Mouse (Mus musculus): ENCODE measurements around the gene Sox1.

The Sox1 gene

DNA sequence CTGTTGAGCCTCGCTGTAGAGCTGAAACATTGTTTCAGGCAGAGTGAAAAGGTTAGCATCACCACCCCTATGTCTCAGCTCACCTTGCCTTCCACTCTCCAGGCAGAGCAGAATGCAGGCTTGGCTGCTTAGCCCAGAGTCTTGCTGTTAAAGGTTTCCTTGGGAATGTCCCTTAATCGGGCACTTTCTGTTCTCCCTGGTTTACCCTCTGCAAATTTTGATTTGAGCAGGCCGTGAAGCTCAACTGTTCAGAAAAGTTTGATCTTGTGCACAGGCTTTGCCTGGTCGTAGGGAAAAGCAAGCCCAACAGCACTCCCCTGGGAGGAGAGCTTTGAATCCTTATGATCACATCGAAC is 6.0 kb upstream of the Sox1 start:
- no peak for DNase-seq (ENCODE audit: low spot score)

GRCm38 (mm10) chr8:12389801-12390639 is 5.1 kb upstream of the Sox1 start:
- DNase-seq (ENCODE audit: low spot score) = no peak

DNA sequence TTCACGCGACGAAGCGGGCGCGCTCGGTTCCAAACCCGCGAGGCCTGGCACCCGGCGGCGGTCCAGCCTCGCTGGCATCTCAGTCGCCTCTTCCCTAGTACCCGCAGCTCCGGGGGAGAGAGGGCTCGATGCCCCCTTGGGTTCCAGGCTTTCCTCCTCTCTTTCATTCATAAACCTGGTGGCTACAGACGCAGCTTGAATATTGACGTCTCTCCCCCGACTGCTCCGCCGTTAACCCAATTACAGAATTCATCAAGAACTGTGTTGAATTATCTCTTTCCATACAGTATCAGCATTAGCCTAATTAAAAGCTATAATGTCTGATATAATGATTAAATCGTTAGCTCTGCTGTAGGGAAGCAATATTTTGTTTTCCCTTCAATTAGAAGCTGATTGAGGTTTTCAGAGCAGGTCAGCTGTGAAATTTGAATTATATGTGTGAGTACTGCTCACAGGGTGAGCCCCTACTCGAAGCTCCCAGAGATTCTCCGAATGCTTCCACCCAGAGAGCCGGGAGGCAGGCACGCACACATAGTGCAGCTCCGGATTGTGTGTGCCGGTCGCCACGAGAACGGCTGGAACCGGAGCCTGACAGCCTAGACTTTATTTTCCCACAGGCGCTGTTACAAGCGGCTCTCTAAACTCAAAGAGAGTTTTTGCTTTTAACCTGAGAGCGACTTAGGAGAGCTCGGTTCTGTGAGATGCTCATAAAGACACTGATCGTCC is 4.3 kb upstream of the Sox1 start:
- no peak for DNase-seq (ENCODE audit: low spot score)

DNA sequence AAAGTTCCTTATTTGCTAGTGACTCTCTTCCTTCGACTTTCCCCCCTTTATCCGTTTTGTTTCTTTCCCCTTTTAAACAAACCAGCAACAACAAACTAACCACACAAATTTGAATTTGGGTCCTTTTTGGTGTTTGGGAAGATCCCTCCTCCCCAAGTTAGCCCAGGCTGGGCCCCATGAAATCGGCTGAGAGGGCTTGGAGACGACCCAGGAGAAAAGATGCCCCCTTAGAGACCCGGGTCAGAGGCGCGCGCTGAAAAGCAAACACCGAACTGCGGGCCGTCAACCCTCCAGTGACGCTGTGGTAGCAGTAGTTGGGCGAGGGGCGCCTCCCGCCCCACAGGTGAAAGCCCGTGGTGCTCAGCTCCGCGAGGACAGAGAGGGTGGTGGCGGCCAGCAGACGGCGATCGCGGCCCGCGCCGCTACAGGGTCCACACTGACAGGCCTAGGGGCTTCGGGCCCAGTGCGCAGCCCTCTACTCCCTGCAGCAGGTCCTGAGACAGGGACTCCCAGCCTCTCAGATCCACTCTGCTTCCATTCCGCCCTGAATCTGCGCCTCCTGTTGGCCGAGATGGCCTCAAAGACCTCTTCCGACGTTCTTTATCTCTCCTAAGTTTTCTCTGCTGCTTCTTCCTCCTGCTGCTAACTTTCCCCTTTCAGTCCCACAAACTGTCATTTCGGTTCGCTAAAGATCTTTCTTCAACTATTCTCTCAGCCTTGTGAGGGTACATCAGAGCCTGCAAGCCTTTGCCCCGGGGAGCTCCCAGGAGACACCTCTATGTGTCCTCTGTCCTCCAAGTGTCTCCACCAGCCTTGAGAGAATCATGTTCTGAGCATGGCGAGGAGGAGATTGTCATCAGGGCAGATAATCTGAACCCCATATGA is 3.5 kb upstream of the Sox1 start:
- no peak for DNase-seq (ENCODE audit: low spot score)

DNA sequence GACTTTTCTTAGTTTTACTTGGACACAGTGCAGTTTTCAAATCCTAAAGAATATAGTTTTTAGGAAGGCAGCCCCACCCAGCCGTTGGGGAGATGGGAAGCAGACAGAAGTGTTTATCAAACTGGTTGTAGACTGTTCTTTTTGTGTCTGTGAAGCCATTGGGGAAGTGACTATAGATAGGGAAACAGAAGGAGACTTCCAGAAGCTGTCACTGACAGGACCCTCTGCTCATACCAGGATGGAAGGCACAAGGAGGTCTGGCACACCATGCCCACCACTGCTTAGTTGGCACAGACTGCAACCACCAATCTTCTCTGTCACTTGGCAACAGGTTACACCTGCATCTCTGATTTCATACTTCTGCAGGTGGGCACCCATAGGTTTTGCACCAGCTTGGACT is 2.3 kb upstream of the Sox1 start:
- DNase-seq (ENCODE audit: low spot score) = no peak

DNA sequence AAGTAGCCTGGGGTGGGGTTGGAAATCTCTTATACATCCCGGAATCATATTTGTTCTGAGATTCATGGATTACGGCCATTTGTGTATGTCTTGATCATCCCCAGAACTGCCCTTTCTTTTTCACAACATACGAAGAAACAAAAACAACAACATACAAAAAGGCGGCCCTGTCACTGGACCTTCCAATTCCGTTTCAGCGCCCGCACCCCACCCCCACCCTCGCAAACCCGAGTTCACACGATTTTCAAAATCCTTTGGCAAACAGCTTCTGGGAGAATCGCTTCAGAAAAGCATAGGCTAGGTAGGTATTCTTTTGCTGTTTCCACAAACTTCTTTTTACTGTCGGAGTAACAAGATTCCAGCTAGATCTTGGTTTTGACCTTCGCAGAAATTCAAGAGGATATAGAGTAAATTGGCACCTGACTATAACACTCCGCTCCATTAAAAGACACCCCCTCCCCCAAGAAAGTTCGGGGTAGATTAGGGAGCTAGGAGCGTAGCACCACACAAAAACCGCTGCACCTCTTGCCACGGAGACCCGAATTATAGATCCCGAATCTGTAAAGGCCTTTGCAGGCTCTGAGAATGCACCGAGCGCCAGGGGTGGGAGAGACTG is 602 bp upstream of the Sox1 start:
- DNase-seq (ENCODE audit: low spot score) = no peak

GRCm38 (mm10) chr8:12396501-12397345 is 1.6 kb downstream of the Sox1 start:
- DNase-seq (ENCODE audit: low spot score) = no peak

DNA sequence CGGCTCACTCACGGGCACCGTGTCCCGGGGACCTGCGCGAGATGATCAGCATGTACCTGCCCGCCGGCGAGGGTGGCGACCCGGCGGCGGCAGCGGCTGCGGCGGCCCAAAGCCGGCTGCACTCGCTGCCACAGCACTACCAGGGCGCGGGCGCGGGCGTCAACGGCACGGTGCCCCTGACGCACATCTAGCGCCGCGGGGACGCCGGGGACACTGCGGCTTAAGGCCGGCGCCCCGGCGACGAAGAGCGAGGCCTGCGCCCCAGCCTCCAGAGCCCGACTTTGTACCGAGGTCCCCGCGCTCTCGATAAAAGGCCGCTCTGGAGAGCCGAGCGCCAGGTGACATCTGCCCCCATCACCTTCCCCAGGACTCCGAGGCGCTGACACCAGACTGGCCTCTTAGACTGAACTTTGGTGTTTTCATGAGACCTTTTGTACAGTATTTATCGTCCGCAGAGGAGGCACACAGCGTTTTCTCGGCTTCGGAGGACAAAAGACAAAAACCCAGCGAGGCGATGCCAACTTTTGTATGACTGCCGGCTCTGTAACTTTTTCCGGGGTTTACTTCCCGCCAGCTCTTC is 2.3 kb downstream of the Sox1 start:
- DNase-seq (ENCODE audit: low spot score) = no peak

GRCm38 (mm10) chr8:12398011-12398945 is 3.2 kb downstream of the Sox1 start:
- no peak for DNase-seq (ENCODE audit: low spot score)

DNA sequence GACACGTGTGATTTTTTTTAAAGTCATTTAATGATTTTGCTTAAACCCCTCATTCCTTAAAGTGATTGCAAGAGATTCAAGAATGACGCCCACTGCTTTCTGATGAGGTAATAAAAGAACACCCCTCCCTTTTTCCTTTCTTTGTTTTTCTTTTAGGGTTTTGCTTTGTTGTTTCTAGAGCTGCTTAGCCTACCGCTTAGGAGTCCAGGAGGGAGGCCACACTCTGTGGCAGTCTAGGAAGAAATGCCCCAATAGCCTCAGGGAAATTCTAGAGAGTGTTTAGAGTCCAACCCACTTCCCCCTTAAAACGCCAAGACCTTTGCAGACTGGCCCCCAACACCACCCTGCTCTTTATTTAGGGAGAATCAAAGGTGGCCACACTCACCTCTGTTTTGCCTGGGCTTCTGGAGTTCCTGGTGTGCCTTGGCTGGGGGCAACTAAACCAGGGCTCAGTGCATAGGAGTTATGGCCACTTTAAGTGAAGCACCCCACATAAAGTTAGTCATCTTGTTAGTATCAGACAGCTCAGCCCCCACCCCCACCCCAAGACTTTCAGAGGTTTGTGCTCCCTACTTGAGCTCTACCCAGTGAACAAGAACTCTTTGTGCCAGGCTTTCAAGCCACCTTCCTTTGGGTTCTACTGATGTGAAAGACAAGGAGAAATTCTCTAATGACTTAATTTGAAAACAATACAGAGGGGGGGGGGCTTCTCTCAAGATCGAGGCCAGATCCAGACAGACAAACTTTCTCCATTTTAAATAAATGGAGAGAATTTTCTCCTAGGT is 4.5 kb downstream of the Sox1 start:
- no peak for DNase-seq (ENCODE audit: low spot score)

DNA sequence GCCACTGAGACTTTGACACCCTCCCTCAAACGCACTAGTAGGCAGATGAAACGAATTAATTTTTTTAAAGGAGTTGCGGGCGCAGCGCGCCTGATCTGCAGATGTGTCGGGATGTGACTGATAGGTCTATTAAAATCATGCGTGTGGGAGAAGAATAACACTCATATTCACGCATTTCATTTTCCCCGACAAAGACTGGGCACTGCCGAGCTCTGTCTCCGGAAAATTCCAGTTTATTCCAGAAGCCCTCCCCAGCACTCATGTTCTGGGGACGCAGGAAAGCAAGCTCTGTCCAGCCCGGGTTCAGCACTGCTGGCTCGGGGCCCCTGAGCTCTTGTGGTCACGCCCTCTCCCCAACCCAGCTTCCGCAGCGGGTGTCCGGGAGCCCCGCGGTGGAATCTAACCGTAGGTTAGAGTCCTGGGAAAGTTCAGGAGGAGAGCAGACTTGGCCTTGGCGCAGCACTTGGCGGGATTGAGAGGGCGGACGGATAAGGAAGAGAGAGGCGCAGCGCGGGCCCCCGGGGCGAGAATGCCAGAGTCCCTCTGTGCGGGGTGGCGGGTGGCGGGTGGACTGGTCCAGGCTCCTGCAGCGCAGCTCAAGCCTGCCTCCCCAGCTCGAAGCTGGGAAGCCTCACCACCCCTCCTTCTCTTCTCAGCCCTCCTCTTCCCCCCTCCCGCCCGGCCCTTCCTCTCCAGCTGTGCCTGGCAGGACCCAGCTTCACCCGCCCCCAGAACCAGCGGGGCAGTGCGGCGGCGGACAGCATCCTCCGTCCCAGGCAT is 5.7 kb downstream of the Sox1 start:
- no peak for DNase-seq (ENCODE audit: low spot score)

DNA sequence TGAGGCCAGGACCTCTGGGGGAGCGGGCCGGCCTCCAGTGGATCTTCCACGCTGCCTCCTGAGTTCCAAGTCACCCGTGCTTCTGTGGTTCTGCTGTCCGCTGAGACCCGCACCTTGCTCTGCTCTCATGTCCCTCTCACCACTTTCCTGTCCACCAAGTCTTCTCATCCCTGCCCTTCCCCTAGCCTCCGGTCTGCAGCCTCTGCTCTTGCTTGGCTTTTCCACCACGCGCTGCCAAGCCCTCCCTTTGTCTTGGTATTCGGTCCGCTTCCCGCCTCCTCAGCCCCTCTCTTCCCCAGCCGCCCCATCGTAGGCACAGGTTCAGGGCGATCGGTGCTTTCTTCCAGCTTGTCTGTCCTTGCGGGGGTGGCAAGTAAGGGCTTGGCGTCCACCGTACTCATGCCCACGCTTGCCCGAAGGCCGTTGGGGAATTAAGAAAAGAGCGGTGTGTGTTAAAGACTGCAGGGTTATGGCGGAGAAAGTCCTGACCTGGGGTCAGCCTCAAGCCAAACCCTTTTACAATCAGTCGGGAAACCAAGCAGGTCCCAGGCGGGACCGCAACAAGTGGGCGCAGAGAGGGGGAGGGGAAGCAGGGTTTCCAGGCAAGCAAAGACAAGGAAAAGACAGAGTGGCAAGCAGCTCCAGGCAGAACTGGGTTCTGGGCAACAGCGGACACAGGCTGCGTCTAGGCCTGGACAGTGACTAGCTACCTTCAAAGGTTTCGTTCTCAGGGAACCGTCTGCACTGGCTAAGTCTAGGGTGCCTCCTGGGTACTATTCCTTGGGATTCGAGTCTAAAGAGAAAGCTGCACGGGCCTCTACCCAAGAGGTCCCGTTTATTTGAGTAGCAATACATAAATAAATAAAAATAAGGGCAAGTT is 6.5 kb downstream of the Sox1 start:
- DNase-seq (ENCODE audit: low spot score) = no peak

- no peak for DNase-seq (ENCODE audit: low spot score)
Observed at GRCm38 (mm10) chr8:12402709-12403108, 7.6 kb downstream of the Sox1 start.

DNA sequence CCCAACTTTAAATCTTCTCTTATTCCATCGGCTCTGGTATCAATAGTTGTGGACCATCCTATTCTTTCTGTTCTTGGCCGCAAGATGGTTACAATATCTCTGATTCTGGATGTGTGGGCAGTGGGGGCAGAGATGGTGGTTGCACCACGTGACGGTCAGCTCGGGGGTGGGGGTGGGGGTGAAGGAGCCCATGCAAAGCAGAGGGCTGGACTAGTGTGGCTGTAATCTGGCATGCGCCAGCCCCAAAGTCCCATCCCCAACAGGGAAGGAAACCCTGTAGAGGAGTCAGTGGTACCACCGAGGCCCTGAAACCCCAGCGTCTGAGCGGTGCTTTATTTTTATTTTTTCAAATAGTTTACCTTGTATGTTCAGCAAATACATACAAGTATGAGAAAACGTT is 12.9 kb downstream of the Sox1 start:
- DNase-seq (ENCODE audit: low spot score) = no peak

DNA sequence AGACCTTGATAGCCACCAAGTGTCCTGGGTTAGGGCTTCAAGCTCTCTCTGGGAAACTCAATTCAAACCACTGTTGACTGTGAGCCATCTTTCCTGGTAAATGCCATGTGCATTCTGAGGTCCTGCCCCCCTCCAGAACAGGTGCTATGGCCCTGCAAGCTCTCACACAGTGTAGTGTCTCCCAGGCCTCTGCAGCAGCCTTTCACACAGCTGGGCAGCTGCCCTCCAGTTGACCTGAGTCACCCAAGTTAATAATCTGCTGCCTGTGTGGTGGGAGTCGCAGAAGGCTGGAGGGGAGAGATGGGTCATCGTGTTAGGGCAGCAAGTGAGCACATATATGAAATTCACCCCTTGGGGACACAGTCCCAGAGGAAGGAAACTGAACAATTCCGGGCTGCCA is 14.9 kb downstream of the Sox1 start:
- DNase-seq (ENCODE audit: low spot score) = no peak

DNA sequence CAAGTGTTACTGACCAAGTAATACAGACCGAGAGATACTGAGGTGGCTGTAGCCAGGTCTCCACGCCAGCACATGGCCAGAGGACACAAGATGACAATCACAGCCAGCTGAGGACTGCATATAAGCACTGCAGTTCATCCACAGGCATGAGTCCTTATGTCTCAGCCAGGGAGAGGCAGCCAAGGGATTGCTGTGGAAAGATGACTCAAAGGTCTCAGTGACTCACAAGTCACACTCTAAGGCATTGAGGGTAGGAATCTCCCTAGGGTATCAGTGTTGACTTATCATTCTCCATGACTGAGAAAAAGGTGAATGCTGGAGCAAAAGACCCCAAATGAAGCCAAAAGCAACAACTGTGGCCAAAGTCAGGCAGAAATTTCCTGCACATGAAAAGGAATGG is 22.0 kb downstream of the Sox1 start:
- no peak for DNase-seq (ENCODE audit: low spot score)

DNA sequence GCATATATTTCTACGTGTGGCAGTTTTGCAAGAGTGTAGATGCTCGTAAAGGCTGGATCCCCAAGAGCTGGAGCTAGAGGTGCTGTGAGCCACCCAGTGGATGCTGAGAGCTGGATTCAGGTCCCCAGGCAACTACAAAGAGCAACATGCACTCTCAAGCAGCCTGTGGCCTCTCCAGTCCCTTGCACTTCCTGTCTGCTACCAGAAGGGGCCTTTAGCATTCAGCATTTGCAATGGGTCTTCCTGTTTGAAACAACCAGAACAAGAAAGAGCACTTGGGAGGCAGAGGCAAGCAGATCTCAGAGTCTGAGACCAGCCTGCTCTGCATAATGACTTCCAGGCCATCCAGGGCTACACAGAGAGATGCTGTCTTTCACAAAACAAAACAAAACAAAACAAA is 25.4 kb downstream of the Sox1 start:
- DNase-seq (ENCODE audit: low spot score) = no peak

Data from ovary, postnatal 36 days (tissue).